Mouse (Mus musculus) lung, embryonic 14.5 days (tissue): ENCODE results near the gene Hormad1. TPM values are rescaled to one million over a fixed set of nuclear protein-coding genes. Genes with fewer than 3 reads are reported as not detected.
"Not testable (repeated sequence)": the region's sequence is repeated elsewhere in the genome, so short reads cannot be mapped to it uniquely, and the experiment has no call there.

Experiments used
- ATAC-seq: fragments of 200-750 bp; cut with Nextera tagmentation; 2 replicates; pipeline ENCODE4 v1.8.0; 2017; ENCODE audit warnings: mild to moderate bottlenecking, moderate TSS enrichment, moderate library complexity; ENCODE audit not compliant: insufficient read depth
- DNase-seq: peaks from one replicate; pipeline ENCODE4 v3.0.0-alpha.2; 2015
- H3K27ac ChIP-seq: fragments of 300-500 bp; sonication (generic); 2 replicates; pipeline ENCODE4 v1.5.1; 2014; ENCODE audit warnings: low read depth, mild to moderate bottlenecking, moderate library complexity
- H3K27me3 ChIP-seq: fragments of 300-500 bp; sonication (generic); 2 replicates; pipeline ENCODE4 v1.6.1; 2014; ENCODE audit warnings: low read length, control low read depth; ENCODE audit not compliant: insufficient read depth
- H3K36me3 ChIP-seq: fragments of 300-500 bp; sonication (generic); 2 replicates; pipeline ENCODE4 v1.6.1; 2014; ENCODE audit warnings: control low read depth; ENCODE audit not compliant: insufficient read depth
- H3K4me1 ChIP-seq: fragments of 300-500 bp; sonication (generic); 2 replicates; pipeline ENCODE4 v1.6.1; 2014; ENCODE audit warnings: antibody characterized with exemption, control low read depth; ENCODE audit not compliant: insufficient read depth
- H3K4me2 ChIP-seq: fragments of 300-500 bp; sonication (generic); 2 replicates; pipeline ENCODE4 v1.6.1; 2014; ENCODE audit warnings: mild to moderate bottlenecking
- H3K4me3 ChIP-seq: fragments of 300-500 bp; sonication (generic); 2 replicates; pipeline ENCODE4 v1.5.1; 2014; ENCODE audit warnings: low read depth, low read length
- H3K9ac ChIP-seq: fragments of 300-500 bp; sonication (generic); 2 replicates; pipeline ENCODE4 v1.6.1; 2014
- H3K9me3 ChIP-seq: fragments of 300-500 bp; sonication (generic); 2 replicates; pipeline ENCODE4 v1.6.1; 2016; ENCODE audit warnings: low read depth, low read length, control low read depth
- CTCF ChIP-seq: IDR thresholded peaks from 2 replicates; pipeline ENCODE4 v1.5.1; 2016; ENCODE audit warnings: antibody characterized with exemption, low read depth
- WGBS: fragments of 180-500 bp; shearing (Covaris S2); extraction: QIAGEN DNeasy Blood & Tissue Kit; methylation state at CpG from one replicate; pipeline ENCODE4 v1.1.7; 2014; 5-methylcytosine and 5-hydroxymethylcytosine counted together
- polyA plus RNA-seq: library from polyadenylated mRNA; unstranded; fragments of >200 nt; fragmentation: Nextera tagmentation; extraction: Ambion mirVana; gene quantifications from 2 replicates; pipeline ENCODE4 v1.2.1, GENCODE M21; 2014

Hormad1 gene
- polyA plus RNA-seq, 1 experiment from 2014 or later: not detected

- H3K9me3 ChIP-seq: no peaks in the 10 kb centered on the region
- 78% methylated on average over 3 of the region's 3 CpGs for WGBS
- H3K27me3 ChIP-seq: no peaks in the 10 kb centered on the region
- DNase-seq: peak; percentile 56
- TF ChIP-seq CTCF: no peak
- ATAC-seq: no peak
- no peak overlapping the region for H3K27ac ChIP-seq
- no peaks in the 10 kb centered on the region for H3K4me1 ChIP-seq
- H3K4me3 ChIP-seq: no peak overlapping the region
- H3K9ac ChIP-seq: no peak overlapping the region
- peaks cover 30% of the 10 kb centered on the region for H3K36me3 ChIP-seq
- no peak overlapping the region for H3K4me2 ChIP-seq
Observed at GRCm38 (mm10) chr3:95606096-95606495, 46.6 kb downstream of the Hormad1 start.

GRCm38 (mm10) chr3:95609195-95609594 lies 49.7 kb downstream of the Hormad1 start:
- Histone ChIP-seq H3K36me3 (peaks cover 38% of the 10 kb centered on the region), H3K4me1 (no peaks in the 10 kb centered on the region), H3K9ac (no peak overlapping the region), H3K27me3 (no peaks in the 10 kb centered on the region), H3K4me3 (no peak overlapping the region), H3K9me3 (no peaks in the 10 kb centered on the region), H3K4me2 (no peak overlapping the region), H3K27ac (no peak overlapping the region)
- TF ChIP-seq CTCF: no peak
- DNase-seq (no peak), ATAC-seq (no peak)
- WGBS: 59% methylated on average over 3 of the region's 3 CpGs

GRCm38 (mm10) chr3:95613996-95614395 lies 54.5 kb downstream of the Hormad1 start:
- Histone ChIP-seq H3K27me3 (no peaks in the 10 kb centered on the region), H3K27ac (no peak overlapping the region), H3K4me2 (no peak overlapping the region), H3K9ac (no peak overlapping the region), H3K9me3 (no peaks in the 10 kb centered on the region), H3K36me3 (peaks cover 41% of the 10 kb centered on the region), H3K4me1 (no peaks in the 10 kb centered on the region), H3K4me3 (no peak overlapping the region)
- ATAC-seq: no peak
- WGBS: 100% methylated on average over 1 of the region's 1 CpGs
- TF ChIP-seq CTCF: no peak
- DNase-seq: no peak

GRCm38 (mm10) chr3:95618511-95618910 lies 59.0 kb downstream of the Hormad1 start:
- H3K27ac ChIP-seq: no peak overlapping the region
- 58% methylated on average over 1 of the region's 1 CpGs for WGBS
- no peak for ATAC-seq
- H3K36me3 ChIP-seq: peaks cover 28% of the 10 kb centered on the region
- no peak for TF ChIP-seq CTCF
- no peak overlapping the region for H3K4me2 ChIP-seq
- H3K9me3 ChIP-seq: no peaks in the 10 kb centered on the region
- H3K4me1 ChIP-seq: no peaks in the 10 kb centered on the region
- DNase-seq: no peak
- no peak overlapping the region for H3K9ac ChIP-seq
- no peaks in the 10 kb centered on the region for H3K27me3 ChIP-seq
- no peak overlapping the region for H3K4me3 ChIP-seq

DNA sequence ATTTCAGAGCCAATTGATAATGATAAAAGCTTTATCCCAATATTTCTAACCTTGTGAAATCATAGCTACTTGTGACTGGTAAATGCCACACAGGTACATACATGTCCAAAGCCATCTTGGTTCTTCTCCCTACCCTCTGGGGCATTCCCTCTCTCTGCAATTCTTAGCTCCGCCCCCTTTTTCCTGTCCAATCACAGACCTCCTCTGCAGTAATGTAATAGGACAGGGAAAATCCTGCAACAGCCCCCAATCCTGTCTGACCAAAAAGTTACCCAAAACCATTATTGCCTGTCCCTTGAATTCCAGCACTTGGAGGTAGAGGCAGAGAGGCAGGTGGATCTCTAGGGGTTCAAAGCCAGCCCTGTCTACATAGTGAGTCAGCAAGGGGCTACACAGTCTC lies 61.8 kb downstream of the Hormad1 start:
- no peak overlapping the region for H3K4me2 ChIP-seq
- H3K27ac ChIP-seq: no peak overlapping the region
- no peak for DNase-seq
- no peak overlapping the region for H3K9ac ChIP-seq
- no peak for TF ChIP-seq CTCF
- H3K4me3 ChIP-seq: no peak overlapping the region
- no peak for ATAC-seq
- 69% methylated on average over 1 of the region's 1 CpGs for WGBS
- peaks cover 23% of the 10 kb centered on the region for H3K36me3 ChIP-seq
- no peaks in the 10 kb centered on the region for H3K27me3 ChIP-seq
- no peaks in the 10 kb centered on the region for H3K4me1 ChIP-seq
- no peaks in the 10 kb centered on the region for H3K9me3 ChIP-seq

DNA sequence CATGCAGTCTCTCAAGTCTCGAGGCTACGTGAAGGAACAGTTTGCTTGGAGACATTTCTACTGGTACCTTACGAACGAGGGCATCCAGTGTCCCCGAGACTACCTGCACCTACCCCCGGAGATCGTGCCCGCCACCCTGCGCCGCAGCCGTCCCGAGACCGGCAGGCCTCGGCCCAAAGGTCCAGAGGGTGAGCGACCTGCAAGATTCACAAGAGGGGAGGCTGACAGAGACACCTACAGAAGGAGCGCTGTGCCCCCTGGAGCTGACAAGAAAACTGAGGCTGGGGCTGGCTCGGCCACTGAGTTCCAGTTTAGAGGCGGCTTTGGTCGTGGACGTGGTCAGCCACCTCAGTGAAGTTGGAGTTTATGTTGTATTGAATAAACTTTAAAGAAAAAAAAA lies 62.9 kb downstream of the Hormad1 start:
- H3K4me2 ChIP-seq, H3K9me3 ChIP-seq, H3K4me3 ChIP-seq, DNase-seq, H3K27ac ChIP-seq, ATAC-seq, H3K4me1 ChIP-seq, H3K27me3 ChIP-seq, H3K9ac ChIP-seq: not testable (repeated sequence)
- H3K36me3 ChIP-seq: peaks cover 23% of the 10 kb centered on the region
- WGBS: 92% methylated on average over 20 of the region's 20 CpGs

- Histone ChIP-seq H3K4me3 (no peak overlapping the region), H3K27ac (no peak overlapping the region), H3K4me1 (no peaks in the 10 kb centered on the region), H3K36me3 (peaks cover 26% of the 10 kb centered on the region), H3K4me2 (no peak overlapping the region), H3K9me3 (no peaks in the 10 kb centered on the region), H3K9ac (no peak overlapping the region), H3K27me3 (no peaks in the 10 kb centered on the region)
- TF ChIP-seq CTCF: no peak
- WGBS: 51% methylated on average over 2 of the region's 2 CpGs
- DNase-seq: no peak
- ATAC-seq: no peak
Observed at GRCm38 (mm10) chr3:95623551-95623950, 64.1 kb downstream of the Hormad1 start.

DNA sequence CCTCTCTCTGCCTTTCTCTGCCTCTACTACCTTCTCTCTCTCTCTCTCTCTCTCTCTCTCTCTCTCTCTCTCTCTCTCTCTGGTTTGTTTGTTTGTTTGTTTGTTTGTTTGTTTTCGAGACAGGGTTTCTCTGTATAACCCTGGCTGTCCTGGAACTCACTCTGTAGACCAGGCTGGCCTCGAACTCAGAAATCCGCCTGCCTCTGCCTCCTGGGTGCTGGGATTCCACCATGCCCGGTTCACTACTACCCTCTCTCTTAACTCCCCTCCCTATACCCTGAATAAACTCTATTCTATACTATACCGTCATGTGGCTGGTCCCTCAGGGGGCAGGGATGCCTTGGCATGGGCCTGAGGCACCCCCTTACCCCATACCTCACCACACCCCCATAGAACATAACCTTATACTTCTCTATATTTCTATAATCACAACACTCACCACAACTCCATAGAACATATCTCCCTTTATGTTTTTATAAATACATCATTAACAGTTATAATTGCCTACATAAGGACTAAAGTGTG lies 64.6 kb downstream of the Hormad1 start:
- H3K27me3 ChIP-seq, H3K9me3 ChIP-seq, DNase-seq, H3K4me1 ChIP-seq: not testable (repeated sequence)
- H3K4me2 ChIP-seq: peak overlapping the region; percentile 56
- 0 out of 2 replicates have a peak, but pooled peaks have one; percentile 3 for ATAC-seq
- H3K27ac ChIP-seq: peak overlapping the region; percentile 81
- peak overlapping the region; percentile 55 for H3K4me3 ChIP-seq
- WGBS: 59% methylated on average over 5 of the region's 5 CpGs
- peaks cover 31% of the 10 kb centered on the region for H3K36me3 ChIP-seq
- peak overlapping the region; percentile 41 for H3K9ac ChIP-seq
